Mouse (Mus musculus): ENCODE measurements around the gene Usp19. TPM values are rescaled to one million over a fixed set of nuclear protein-coding genes. Genes with fewer than 3 reads are reported as not detected.

Usp19 gene
- total RNA-seq, 2 experiments from 2014 or later, result 139 to 142 TPM

Other genes with a start within 250 kb of the Usp19 start
- 10 to 100 TPM; 79.2 to 85.8 TPM for gene Dag1, start 226.6 kb upstream of the Usp19 start, total RNA-seq (2021)
- 100 to 1,000 TPM; 140 to 145 TPM for gene Nicn1, start 200.2 kb upstream of the Usp19 start, total RNA-seq (2021)
- gene Amt, start 193.7 kb upstream of the Usp19 start, total RNA-seq (2021), result 10 to 100 TPM; 29.8 to 32.8 TPM
- 100 to 1,000 TPM; 159 to 170 TPM for gene Rhoa, start 184.5 kb upstream of the Usp19 start, total RNA-seq (2021)
- 10 to 100 TPM; 30.3 to 32.0 TPM for gene Tcta, start 184.4 kb upstream of the Usp19 start, total RNA-seq (2021)
- gene Gpx1, start 151.7 kb upstream of the Usp19 start, total RNA-seq (2021), result 100 to 1,000 TPM in 1 of 2 experiments, 10 to 100 TPM in 1; 99.8 to 110 TPM
- 100 to 1,000 TPM; 123 to 125 TPM for gene Usp4, start 142.7 kb upstream of the Usp19 start, total RNA-seq (2021)
- gene 1700102P08Rik, start 97.8 kb upstream of the Usp19 start, total RNA-seq (2021), result 1 to 10 TPM; 3.4 to 3.8 TPM
- under 1 TPM; 0.23 TPM for gene Ccdc36, start 62.1 kb upstream of the Usp19 start, total RNA-seq (2021)
- not detected for gene BC048562, start 54.1 kb upstream of the Usp19 start, total RNA-seq (2021)
- 10 to 100 TPM; 37.9 to 39.9 TPM for gene Ccdc71, start 30.1 kb upstream of the Usp19 start, total RNA-seq (2021)
- gene Klhdc8b, start 29.0 kb upstream of the Usp19 start, total RNA-seq (2021), result 10 to 100 TPM; 40.3 to 44.7 TPM
- gene Lamb2, start 10.9 kb upstream of the Usp19 start, total RNA-seq (2021), result 10 to 100 TPM; 27.0 to 37.8 TPM
- gene Qars, start 17.1 kb downstream of the Usp19 start, total RNA-seq (2021), result 10 to 100 TPM; 72.7 to 77.7 TPM
- 100 to 1,000 TPM; 140 TPM for gene Qrich1, start 26.2 kb downstream of the Usp19 start, total RNA-seq (2021)
- gene Impdh2, start 69.7 kb downstream of the Usp19 start, total RNA-seq (2021), result 10 to 100 TPM; 46.7 to 47.7 TPM
- gene Ndufaf3, start 76.8 kb downstream of the Usp19 start, total RNA-seq (2021), result 10 to 100 TPM; 53.8 to 70.6 TPM
- 100 to 1,000 TPM in 1 of 2 experiments, 10 to 100 TPM in 1; 85.1 to 102 TPM for gene Dalrd3, start 79.3 kb downstream of the Usp19 start, total RNA-seq (2021)
- 100 to 1,000 TPM in 1 of 2 experiments, 10 to 100 TPM in 1; 96.3 to 126 TPM for gene Wdr6, start 88.1 kb downstream of the Usp19 start, total RNA-seq (2021)
- gene P4htm, start 107.1 kb downstream of the Usp19 start, total RNA-seq (2021), result 10 to 100 TPM; 91.8 to 92.3 TPM
- 10 to 100 TPM; 51.0 to 51.8 TPM for gene Arih2, start 158.8 kb downstream of the Usp19 start, total RNA-seq (2021)
- 10 to 100 TPM; 11.5 to 13.7 TPM for gene Slc25a20, start 171.5 kb downstream of the Usp19 start, total RNA-seq (2021)
- gene Prkar2a, start 198.7 kb downstream of the Usp19 start, total RNA-seq (2021), result 10 to 100 TPM; 47.7 to 50.9 TPM

Data from left cerebral cortex, adult 18-20 months (tissue).